Mouse (Mus musculus) megakaryocyte, embryonic 14.5 days (primary cell): Measurements from ENCODE around the gene Ubxn6. TPM values are rescaled to one million over a fixed set of nuclear protein-coding genes. Genes with fewer than 3 reads are reported as not detected.

ENCODE experiments used
- H3K27me3 ChIP-seq: replicated peaks from 2 replicates; pipeline ENCODE3; 2012; ENCODE audit warnings: inconsistent platforms
- H3K36me3 ChIP-seq: replicated peaks from 2 replicates; pipeline ENCODE3; 2012; ENCODE audit warnings: low read length, inconsistent platforms, mixed read lengths
- H3K4me1 ChIP-seq: 2 replicates; pipeline ENCODE4 v1.6.1; 2012; ENCODE audit warnings: inconsistent platforms
- H3K4me3 ChIP-seq: replicated peaks from 2 replicates; pipeline ENCODE3; 2012; ENCODE audit warnings: moderate library complexity, mild to moderate bottlenecking, inconsistent platforms
- H3K9me3 ChIP-seq: 2 replicates; pipeline ENCODE4 v1.6.1; 2012; ENCODE audit warnings: inconsistent platforms
- FLI1 ChIP-seq: IDR thresholded peaks from 2 replicates; pipeline ENCODE4 v1.6.1; 2012; ENCODE audit warnings: low read length, inconsistent platforms, mixed read lengths
- GATA1 ChIP-seq: IDR thresholded peaks from 3 replicates; pipeline ENCODE4 v1.6.1; 2012; ENCODE audit warnings: mixed read lengths, low read length, inconsistent platforms, borderline replicate concordance
- polyA plus RNA-seq: library from polyadenylated mRNA; stranded (reverse); fragments of >175 nt; gene quantifications from 2 replicates; pipeline ENCODE4 v1.2.3, GENCODE M21; 2012; ENCODE audit warnings: low replicate concordance; ENCODE audit not compliant: insufficient read depth

Ubxn6 gene
- 75.0 and 97.7 TPM in 2 replicates for polyA plus RNA-seq

- no peak for TF ChIP-seq GATA1
- TF ChIP-seq FLI1 = 0 out of 2 replicates have a peak, but pooled peaks have one; percentile 25
- peaks cover 38% of the 10 kb centered on the region for H3K36me3 ChIP-seq
Observed at GRCm38 (mm10) chr17:56074827-56075208, at the start of gene Ubxn6. Ubxn6 (minus strand) TSS chr17:56075028.

GRCm38 (mm10) chr17:56123681-56124340, 49.0 kb upstream of the Ubxn6 start:
- TF ChIP-seq FLI1 (no peak), GATA1 (no peak)
- Histone ChIP-seq H3K4me3 (no peak overlapping the region), H3K27me3 (peaks cover 38% of the 10 kb centered on the region), H3K4me1 (peaks cover 37% of the 10 kb centered on the region), H3K9me3 (peaks cover 21% of the 10 kb centered on the region), H3K36me3 (peaks cover 63% of the 10 kb centered on the region)

More at GRCm38 (mm10) chr17:56074827-56075208, at the start of gene Ubxn6:
- no peaks in the 10 kb centered on the region for H3K27me3 ChIP-seq
- peaks cover 52% of the 10 kb centered on the region for H3K4me1 ChIP-seq
- H3K9me3 ChIP-seq = no peaks in the 10 kb centered on the region
- H3K4me3 ChIP-seq = peak within 1 kb of the TSS; percentile 94

GRCm38 (mm10) chr17:56123161-56123560, 48.3 kb upstream of the Ubxn6 start:
- TF ChIP-seq GATA1 (no peak), FLI1 (no peak)
- Histone ChIP-seq H3K36me3 (peaks cover 56% of the 10 kb centered on the region), H3K27me3 (peaks cover 44% of the 10 kb centered on the region), H3K9me3 (peaks cover 21% of the 10 kb centered on the region), H3K4me1 (peaks cover 39% of the 10 kb centered on the region), H3K4me3 (peak overlapping the region; percentile 10)

- H3K4me3 ChIP-seq = peak within 1 kb of the TSS; percentile 83
- peaks cover 53% of the 10 kb centered on the region for H3K27me3 ChIP-seq
- no peak for TF ChIP-seq FLI1
- no peak for TF ChIP-seq GATA1
- peaks cover 43% of the 10 kb centered on the region for H3K36me3 ChIP-seq
- peaks cover 21% of the 10 kb centered on the region for H3K9me3 ChIP-seq
- peaks cover 48% of the 10 kb centered on the region for H3K4me1 ChIP-seq
Observed at GRCm38 (mm10) chr17:56121826-56122225, 47.0 kb upstream of the Ubxn6 start, which contains the start of gene Lrg1. Lrg1 (minus strand) TSS chr17:56122001.

GRCm38 (mm10) chr17:56119981-56120880, 45.4 kb upstream of the Ubxn6 start:
- H3K4me3 ChIP-seq = peak overlapping the region; percentile 83
- H3K36me3 ChIP-seq = peaks cover 29% of the 10 kb centered on the region
- H3K27me3 ChIP-seq = peaks cover 68% of the 10 kb centered on the region
- peaks cover 51% of the 10 kb centered on the region for H3K4me1 ChIP-seq
- H3K9me3 ChIP-seq = peaks cover 21% of the 10 kb centered on the region
- TF ChIP-seq GATA1 (no peak), FLI1 (no peak)

GRCm38 (mm10) chr17:56119431-56119830, 44.6 kb upstream of the Ubxn6 start:
- Histone ChIP-seq H3K4me1 (peaks cover 59% of the 10 kb centered on the region), H3K9me3 (peaks cover 21% of the 10 kb centered on the region), H3K4me3 (peak overlapping the region; percentile 83), H3K27me3 (peaks cover 72% of the 10 kb centered on the region), H3K36me3 (peaks cover 22% of the 10 kb centered on the region)
- no peak for TF ChIP-seq FLI1
- TF ChIP-seq GATA1 = no peak

- Histone ChIP-seq H3K4me3 (peak within 1 kb of the TSS; percentile 86), H3K27me3 (peaks cover 67% of the 10 kb centered on the region), H3K9me3 (peaks cover 7% of the 10 kb centered on the region), H3K4me1 (peaks cover 76% of the 10 kb centered on the region), H3K36me3 (peaks cover 9% of the 10 kb centered on the region)
- TF ChIP-seq GATA1 = no peak
- no peak for TF ChIP-seq FLI1
Observed at GRCm38 (mm10) chr17:56117251-56117710, 42.5 kb upstream of the Ubxn6 start, which contains the start of gene Plin5. Plin5 (minus strand) TSS chr17:56117596.

- H3K36me3 ChIP-seq = peaks cover 13% of the 10 kb centered on the region
- TF ChIP-seq GATA1 (no peak), FLI1 (no peak)
- H3K4me3 ChIP-seq = no peak overlapping the region
- H3K27me3 ChIP-seq = peaks cover 57% of the 10 kb centered on the region
- no peaks in the 10 kb centered on the region for H3K9me3 ChIP-seq
- peaks cover 67% of the 10 kb centered on the region for H3K4me1 ChIP-seq
Observed at GRCm38 (mm10) chr17:56116193-56116592, 41.4 kb upstream of the Ubxn6 start.

- Histone ChIP-seq H3K27me3 (peaks cover 26% of the 10 kb centered on the region), H3K4me3 (peak overlapping the region; percentile 47), H3K4me1 (peaks cover 36% of the 10 kb centered on the region), H3K9me3 (no peaks in the 10 kb centered on the region), H3K36me3 (peaks cover 43% of the 10 kb centered on the region)
- no peak for TF ChIP-seq GATA1
- TF ChIP-seq FLI1 = no peak
Observed at GRCm38 (mm10) chr17:56112743-56113142, 37.9 kb upstream of the Ubxn6 start.

- Histone ChIP-seq H3K36me3 (peaks cover 52% of the 10 kb centered on the region), H3K4me3 (no peak overlapping the region), H3K4me1 (peaks cover 28% of the 10 kb centered on the region), H3K27me3 (peaks cover 20% of the 10 kb centered on the region), H3K9me3 (no peaks in the 10 kb centered on the region)
- no peak for TF ChIP-seq FLI1
- TF ChIP-seq GATA1 = no peak
Observed at GRCm38 (mm10) chr17:56111864-56112263, 37.0 kb upstream of the Ubxn6 start.
